Mouse (Mus musculus) 3T3-L1 (cell line): Measurements from ENCODE around the gene Kbtbd4.
A peak's percentile ranks its signal among the peaks of the same experiment; 100 is the strongest.

Experiments used
- DNase-seq: peaks from one replicate; pipeline ENCODE4 v3.0.0-alpha.2; 2015; ENCODE audit warnings: low read depth, low spot score

Gene Kbtbd4

GRCm38 (mm10) chr2:90904856-90905224 lies 300 bp downstream of the Kbtbd4 start:
- DNase-seq, result no peak

GRCm38 (mm10) chr2:90906721-90907120 lies 2.2 kb downstream of the Kbtbd4 start:
- DNase-seq, result no peak

- DNase-seq, result no peak
Measured at GRCm38 (mm10) chr2:90910861-90911260, 6.3 kb downstream of the Kbtbd4 start.

- peak; percentile 73 for DNase-seq
Measured at GRCm38 (mm10) chr2:90911668-90912067, 7.1 kb downstream of the Kbtbd4 start.

GRCm38 (mm10) chr2:90913671-90914070 lies 9.1 kb downstream of the Kbtbd4 start:
- peak; percentile 63 for DNase-seq

- no peak for DNase-seq
Measured at GRCm38 (mm10) chr2:90915516-90915915, 11.0 kb downstream of the Kbtbd4 start.

GRCm38 (mm10) chr2:90916560-90917232 lies 12.2 kb downstream of the Kbtbd4 start:
- DNase-seq, result peak; percentile 56

- DNase-seq, result peak; percentile 74
Measured at GRCm38 (mm10) chr2:90917233-90917998, 12.9 kb downstream of the Kbtbd4 start.

GRCm38 (mm10) chr2:90917999-90918698 lies 13.6 kb downstream of the Kbtbd4 start:
- DNase-seq, result no peak

- peak; percentile 56 for DNase-seq
Measured at GRCm38 (mm10) chr2:90921178-90921577, 16.6 kb downstream of the Kbtbd4 start.

- DNase-seq, result peak; percentile 66
Measured at GRCm38 (mm10) chr2:90922636-90923035, 18.1 kb downstream of the Kbtbd4 start.

GRCm38 (mm10) chr2:90928566-90928965 lies 24.0 kb downstream of the Kbtbd4 start:
- DNase-seq, result no peak

GRCm38 (mm10) chr2:90931829-90932228 lies 27.3 kb downstream of the Kbtbd4 start:
- no peak for DNase-seq

- no peak for DNase-seq
Measured at GRCm38 (mm10) chr2:90932273-90932672, 27.7 kb downstream of the Kbtbd4 start.

GRCm38 (mm10) chr2:90938362-90938761 lies 33.8 kb downstream of the Kbtbd4 start:
- no peak for DNase-seq

GRCm38 (mm10) chr2:90939750-90940149 lies 35.2 kb downstream of the Kbtbd4 start:
- DNase-seq, result peak; percentile 54

GRCm38 (mm10) chr2:90940233-90941229 lies 36.0 kb downstream of the Kbtbd4 start, which contains the start of gene Celf1:
Gene Celf1 (plus strand): TSS chr2:90940382.
- DNase-seq, result peak; percentile 73

- no peak for DNase-seq
Measured at GRCm38 (mm10) chr2:90941744-90942143, 37.2 kb downstream of the Kbtbd4 start.

GRCm38 (mm10) chr2:90950149-90950548 lies 45.6 kb downstream of the Kbtbd4 start:
- DNase-seq, result no peak

GRCm38 (mm10) chr2:90950582-90951194 lies 46.1 kb downstream of the Kbtbd4 start:
- no peak for DNase-seq

GRCm38 (mm10) chr2:90953461-90953860 lies 48.9 kb downstream of the Kbtbd4 start:
- DNase-seq, result no peak
